Mouse (Mus musculus): ENCODE measurements around the gene Prokr1. TPM values are rescaled to one million over a fixed set of nuclear protein-coding genes. Genes with fewer than 3 reads are reported as not detected.

Gene Prokr1
- polyA plus RNA-seq, 1 experiment from 2014 or later: 0.75 TPM

DNA sequence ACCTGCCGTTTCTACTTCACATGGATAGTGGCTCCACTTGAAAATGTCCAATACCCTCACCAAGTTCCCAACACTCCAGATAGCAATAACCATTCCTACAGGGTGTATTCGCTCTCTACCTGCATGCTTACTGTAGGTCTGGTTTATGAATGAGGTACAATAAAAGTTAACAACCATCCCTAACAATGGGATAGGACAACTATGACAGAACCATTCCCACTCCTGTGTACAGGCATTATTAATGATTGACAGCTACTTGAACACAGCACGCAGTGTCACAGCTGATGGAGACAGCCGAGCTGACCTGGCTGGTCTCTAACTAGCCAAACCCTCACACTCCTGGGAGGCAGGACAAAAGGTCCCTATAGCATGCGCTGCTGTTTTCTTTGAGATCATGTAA, 52.9 kb downstream of the Prokr1 start:
- no peak overlapping the region for H3K27ac ChIP-seq (replicated peaks; ENCODE audit: low read depth, low read length)
- DNase-seq (ENCODE audit: low spot score): no peak
- no peaks in the 10 kb centered on the region for H3K36me3 ChIP-seq (ENCODE audit: control insufficient read depth, insufficient read depth, low read length)
- no peak overlapping the region for H3K9ac ChIP-seq (ENCODE audit: low read length)
- no peaks in the 10 kb centered on the region for H3K27me3 ChIP-seq (ENCODE audit: control insufficient read depth, insufficient read depth, low read length)
- H3K4me1 ChIP-seq (ENCODE audit: control insufficient read depth, insufficient read depth, low read length): no peaks in the 10 kb centered on the region
- ATAC-seq (ENCODE audit: insufficient number of reproducible peaks, low FRiP score, low TSS enrichment, low read depth): no peak
- H3K9me3 ChIP-seq (ENCODE audit: control insufficient read depth, low read length): no peaks in the 10 kb centered on the region
- 76% methylated on average over 5 of the region's 5 CpGs for WGBS
- H3K4me3 ChIP-seq (ENCODE audit: low read depth, low read length): no peak overlapping the region
- no peak overlapping the region for H3K4me2 ChIP-seq (ENCODE audit: low read depth, severe bottlenecking)

DNA sequence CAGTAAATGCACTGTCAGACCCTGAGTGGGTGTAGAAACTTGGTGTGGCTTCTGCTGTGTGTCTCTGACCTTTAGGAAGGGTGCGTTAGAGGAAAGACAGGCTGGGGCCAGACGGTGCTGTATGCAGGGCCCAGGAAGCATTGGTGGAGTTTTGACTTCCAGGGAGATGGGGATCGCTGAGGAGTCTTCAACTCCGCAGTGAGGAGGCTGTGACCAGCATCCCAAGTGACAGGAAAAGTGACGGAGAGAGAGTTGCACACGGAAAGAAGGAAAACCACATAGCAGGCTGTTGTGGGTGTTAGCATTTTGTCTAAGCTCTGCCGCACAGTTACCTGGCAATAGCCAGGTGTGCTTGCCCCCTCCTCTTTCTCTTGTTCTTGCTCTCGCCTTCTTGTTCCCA, 54.3 kb downstream of the Prokr1 start:
- 70% methylated on average over 8 of the region's 8 CpGs for WGBS
- Histone ChIP-seq H3K27me3 (ENCODE audit: control insufficient read depth, insufficient read depth, low read length) (no peaks in the 10 kb centered on the region), H3K4me3 (ENCODE audit: low read depth, low read length) (no peak overlapping the region), H3K9ac (ENCODE audit: low read length) (no peak overlapping the region), H3K4me2 (ENCODE audit: low read depth, severe bottlenecking) (no peak overlapping the region), H3K27ac (replicated peaks; ENCODE audit: low read depth, low read length) (no peak overlapping the region), H3K4me1 (ENCODE audit: control insufficient read depth, insufficient read depth, low read length) (no peaks in the 10 kb centered on the region), H3K36me3 (ENCODE audit: control insufficient read depth, insufficient read depth, low read length) (no peaks in the 10 kb centered on the region), H3K9me3 (ENCODE audit: control insufficient read depth, low read length) (no peaks in the 10 kb centered on the region)
- ATAC-seq (ENCODE audit: insufficient number of reproducible peaks, low FRiP score, low TSS enrichment, low read depth): no peak
- no peak for DNase-seq (ENCODE audit: low spot score)

DNA sequence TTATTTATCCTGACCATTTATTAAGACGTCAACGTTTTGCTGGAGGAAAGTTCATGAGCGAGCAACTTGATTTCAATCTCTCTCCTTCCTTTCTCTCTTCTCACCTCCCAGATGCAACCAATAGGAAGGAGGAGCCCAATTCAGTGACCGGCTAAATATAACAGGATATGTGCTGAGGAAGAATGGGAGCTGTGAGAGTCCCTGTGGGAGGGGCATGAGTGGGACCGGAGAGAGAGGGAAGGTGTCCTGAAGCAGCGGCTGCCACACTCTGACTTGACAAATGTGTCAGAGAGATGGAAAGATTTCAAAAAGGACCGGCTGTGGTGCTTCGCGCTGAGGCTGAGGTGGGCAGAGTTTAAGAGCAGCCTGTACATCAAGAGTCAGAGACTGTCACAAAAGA, 54.9 kb downstream of the Prokr1 start:
- WGBS: 78% methylated on average over 9 of the region's 9 CpGs
- Histone ChIP-seq H3K27ac (replicated peaks; ENCODE audit: low read depth, low read length) (no peak overlapping the region), H3K4me2 (ENCODE audit: low read depth, severe bottlenecking) (no peak overlapping the region), H3K4me1 (ENCODE audit: control insufficient read depth, insufficient read depth, low read length) (no peaks in the 10 kb centered on the region), H3K9ac (ENCODE audit: low read length) (no peak overlapping the region), H3K27me3 (ENCODE audit: control insufficient read depth, insufficient read depth, low read length) (no peaks in the 10 kb centered on the region), H3K4me3 (ENCODE audit: low read depth, low read length) (no peak overlapping the region), H3K9me3 (ENCODE audit: control insufficient read depth, low read length) (no peaks in the 10 kb centered on the region), H3K36me3 (ENCODE audit: control insufficient read depth, insufficient read depth, low read length) (no peaks in the 10 kb centered on the region)
- no peak for ATAC-seq (ENCODE audit: insufficient number of reproducible peaks, low FRiP score, low TSS enrichment, low read depth)
- no peak for DNase-seq (ENCODE audit: low spot score)

DNA sequence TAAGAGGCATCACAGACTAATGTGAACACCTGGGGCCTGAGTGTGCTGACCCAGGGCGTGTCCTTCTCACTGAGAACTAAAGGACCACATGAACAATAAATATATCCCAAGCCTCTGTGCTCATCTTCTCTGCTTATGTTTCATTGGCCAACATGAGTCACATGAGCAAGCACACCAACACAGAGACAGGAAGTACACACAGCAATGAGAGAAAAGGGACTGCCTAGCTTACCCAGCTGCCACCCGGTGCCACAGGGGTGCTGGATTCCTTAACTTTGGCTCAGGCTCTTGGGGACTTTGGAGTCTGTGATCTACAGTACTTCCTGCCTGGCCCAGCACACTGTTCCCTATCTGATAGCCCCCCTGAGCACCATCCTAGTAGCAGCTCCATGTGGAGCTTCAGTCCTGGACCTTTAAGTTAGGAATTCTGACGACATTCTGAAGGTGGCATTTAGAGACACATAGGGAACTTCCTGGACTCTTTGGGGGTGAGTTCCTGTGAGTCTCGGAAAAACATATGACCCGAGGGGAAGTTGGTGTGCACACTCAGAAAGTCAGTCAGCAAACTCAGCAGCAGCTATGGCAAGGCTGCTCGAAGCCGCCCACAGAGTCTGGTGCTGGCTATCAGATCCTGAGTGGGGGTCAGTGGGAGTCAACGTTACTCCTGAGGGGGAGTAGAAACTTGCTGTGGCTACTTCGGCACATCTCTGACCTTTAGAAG, 55.5 kb downstream of the Prokr1 start:
- no peak for ATAC-seq (ENCODE audit: insufficient number of reproducible peaks, low FRiP score, low TSS enrichment, low read depth)
- 88% methylated on average over 9 of the region's 9 CpGs for WGBS

DNA sequence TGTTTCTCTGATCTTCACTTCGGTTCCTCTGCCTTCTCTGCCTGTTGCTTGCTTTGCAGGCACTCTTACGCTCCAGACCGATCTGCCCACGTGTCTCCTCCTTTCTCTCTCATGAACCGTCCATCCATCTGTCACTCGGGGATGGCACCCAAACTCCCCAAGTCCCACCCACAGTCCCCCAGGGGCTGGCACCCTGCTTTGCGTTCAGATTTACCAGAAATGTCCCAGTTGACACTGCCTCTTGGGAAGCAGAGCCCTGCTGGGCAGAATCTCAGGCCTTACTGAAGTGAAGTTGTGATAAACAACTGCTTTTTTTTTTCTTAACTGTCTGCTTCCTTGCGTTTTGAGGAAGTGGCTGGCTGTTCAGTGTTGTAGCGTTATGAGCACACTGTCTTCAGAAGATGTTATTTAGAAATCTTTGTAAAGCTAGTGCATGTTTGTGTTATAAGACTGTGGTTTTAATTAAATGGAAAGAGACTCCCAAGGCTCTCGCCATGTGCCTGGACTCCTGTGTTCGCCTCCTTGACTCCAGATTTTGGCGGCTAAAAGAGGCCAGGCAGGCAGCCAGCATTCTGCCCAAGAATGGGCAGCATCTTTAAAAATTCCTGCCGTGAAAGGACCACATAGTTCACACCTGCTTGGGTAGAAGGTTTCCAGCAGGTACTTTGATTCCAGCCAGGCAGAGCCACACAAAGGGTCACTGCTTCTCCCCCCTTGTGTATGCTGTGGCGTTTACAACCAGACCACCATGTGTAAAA, 57.4 kb downstream of the Prokr1 start, which contains the start of gene Arhgap25:
Gene Arhgap25 (minus strand): TSS at position 307 of the 758 bp plus-strand sequence.
- no peaks in the 10 kb centered on the region for H3K27me3 ChIP-seq (ENCODE audit: control insufficient read depth, insufficient read depth, low read length)
- H3K4me2 ChIP-seq (ENCODE audit: low read depth, severe bottlenecking): no peak within 1 kb of the TSS
- H3K9me3 ChIP-seq (ENCODE audit: control insufficient read depth, low read length): no peaks in the 10 kb centered on the region
- no peak within 1 kb of the TSS for H3K4me3 ChIP-seq (ENCODE audit: low read depth, low read length)
- ATAC-seq (ENCODE audit: insufficient number of reproducible peaks, low FRiP score, low TSS enrichment, low read depth): no peak
- no peak within 1 kb of the TSS for H3K9ac ChIP-seq (ENCODE audit: low read length)
- WGBS: 61% methylated on average over 14 of the region's 14 CpGs
- no peaks in the 10 kb centered on the region for H3K4me1 ChIP-seq (ENCODE audit: control insufficient read depth, insufficient read depth, low read length)
- no peaks in the 10 kb centered on the region for H3K36me3 ChIP-seq (ENCODE audit: control insufficient read depth, insufficient read depth, low read length)
- no peak within 1 kb of the TSS for H3K27ac ChIP-seq (replicated peaks; ENCODE audit: low read depth, low read length)
- DNase-seq (ENCODE audit: low spot score): no peak

More for the DNA sequence above, 55.5 kb downstream of the Prokr1 start:
- Histone ChIP-seq H3K27me3 (ENCODE audit: control insufficient read depth, insufficient read depth, low read length) (no peaks in the 10 kb centered on the region), H3K9me3 (ENCODE audit: control insufficient read depth, low read length) (no peaks in the 10 kb centered on the region), H3K36me3 (ENCODE audit: control insufficient read depth, insufficient read depth, low read length) (no peaks in the 10 kb centered on the region), H3K27ac (replicated peaks; ENCODE audit: low read depth, low read length) (no peak overlapping the region), H3K4me3 (ENCODE audit: low read depth, low read length) (no peak overlapping the region), H3K4me2 (ENCODE audit: low read depth, severe bottlenecking) (no peak overlapping the region), H3K4me1 (ENCODE audit: control insufficient read depth, insufficient read depth, low read length) (no peaks in the 10 kb centered on the region), H3K9ac (ENCODE audit: low read length) (no peak overlapping the region)
- DNase-seq (ENCODE audit: low spot score): no peak

DNA sequence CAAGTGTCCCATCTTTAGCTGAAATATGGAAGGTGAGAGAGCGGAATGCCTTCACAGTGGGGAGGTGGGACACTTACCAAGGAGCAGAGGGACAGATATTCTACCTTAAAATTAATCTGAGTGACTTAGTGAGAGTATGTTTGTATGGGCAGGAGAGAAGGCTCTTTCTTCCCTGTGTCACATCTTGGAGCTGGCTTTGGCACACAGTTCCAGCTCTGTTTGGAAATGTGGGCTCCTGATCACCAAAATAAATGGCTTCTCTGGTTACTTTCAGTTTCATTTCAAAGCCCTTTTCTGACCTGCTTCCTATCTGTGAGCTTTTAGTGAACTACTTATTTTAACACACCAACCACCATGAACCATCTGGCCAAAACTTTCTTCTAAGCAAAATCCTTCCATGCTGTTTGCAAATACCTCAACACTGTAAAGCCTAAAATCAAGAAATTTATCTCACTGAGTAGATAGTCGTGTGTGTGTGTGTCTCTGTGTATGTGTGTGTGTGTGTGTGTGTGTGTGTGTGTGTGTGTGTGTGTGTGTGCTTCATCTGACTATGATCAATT, 59.0 kb downstream of the Prokr1 start:
- ATAC-seq (ENCODE audit: insufficient number of reproducible peaks, low FRiP score, low TSS enrichment, low read depth) (no peak), DNase-seq (ENCODE audit: low spot score) (no peak)
- Histone ChIP-seq H3K4me2 (ENCODE audit: low read depth, severe bottlenecking) (no peak overlapping the region), H3K9me3 (ENCODE audit: control insufficient read depth, low read length) (no peaks in the 10 kb centered on the region), H3K27me3 (ENCODE audit: control insufficient read depth, insufficient read depth, low read length) (no peaks in the 10 kb centered on the region), H3K36me3 (ENCODE audit: control insufficient read depth, insufficient read depth, low read length) (no peaks in the 10 kb centered on the region), H3K27ac (replicated peaks; ENCODE audit: low read depth, low read length) (no peak overlapping the region), H3K9ac (ENCODE audit: low read length) (no peak overlapping the region), H3K4me1 (ENCODE audit: control insufficient read depth, insufficient read depth, low read length) (no peaks in the 10 kb centered on the region), H3K4me3 (ENCODE audit: low read depth, low read length) (no peak overlapping the region)
- 85% methylated on average over 2 of the region's 2 CpGs for WGBS

DNA sequence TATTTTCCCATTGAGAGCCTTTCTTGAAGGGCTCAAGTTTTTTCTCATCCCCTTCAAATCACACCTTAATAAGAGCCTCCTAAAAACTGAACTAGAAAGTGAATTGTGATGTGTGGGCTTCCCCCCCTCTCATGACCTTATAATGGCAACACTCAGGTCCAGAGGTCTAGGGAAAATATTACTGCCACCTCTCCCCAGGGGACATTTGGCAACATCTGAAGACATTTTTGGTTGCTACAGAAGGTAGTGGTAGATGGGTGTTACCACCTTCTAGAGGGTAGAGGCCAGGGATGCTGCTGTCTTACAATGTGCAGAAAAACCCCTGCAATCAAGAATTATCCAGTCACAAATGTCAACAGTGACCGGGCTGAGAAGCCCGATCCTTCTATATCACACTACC, 60.2 kb downstream of the Prokr1 start:
- H3K27me3 ChIP-seq (ENCODE audit: control insufficient read depth, insufficient read depth, low read length): no peaks in the 10 kb centered on the region
- DNase-seq (ENCODE audit: low spot score): no peak
- no peak overlapping the region for H3K9ac ChIP-seq (ENCODE audit: low read length)
- H3K36me3 ChIP-seq (ENCODE audit: control insufficient read depth, insufficient read depth, low read length): no peaks in the 10 kb centered on the region
- H3K9me3 ChIP-seq (ENCODE audit: control insufficient read depth, low read length): no peaks in the 10 kb centered on the region
- ATAC-seq (ENCODE audit: insufficient number of reproducible peaks, low FRiP score, low TSS enrichment, low read depth): no peak
- WGBS: 98% methylated on average over 2 of the region's 2 CpGs
- no peak overlapping the region for H3K27ac ChIP-seq (replicated peaks; ENCODE audit: low read depth, low read length)
- H3K4me1 ChIP-seq (ENCODE audit: control insufficient read depth, insufficient read depth, low read length): no peaks in the 10 kb centered on the region
- H3K4me2 ChIP-seq (ENCODE audit: low read depth, severe bottlenecking): no peak overlapping the region
- no peak overlapping the region for H3K4me3 ChIP-seq (ENCODE audit: low read depth, low read length)

Measured in limb, embryonic 11.5 days (tissue).